Mouse (Mus musculus) G1E (cell line): ENCODE measurements around the gene Crtc1.

Source experiments
- CTCF ChIP-seq: IDR thresholded peaks from 2 replicates; pipeline ENCODE4 v1.5.1; 2012; ENCODE audit warnings: low read depth, low read length, inconsistent platforms, mixed read lengths
- GATA1 ChIP-seq: IDR thresholded peaks from 2 replicates; pipeline ENCODE4 v1.6.1; 2012; ENCODE audit warnings: borderline replicate concordance, low read length, inconsistent platforms, mixed read lengths
- TAL1 ChIP-seq: conservative IDR thresholded peaks from 2 replicates; pipeline ENCODE4 v1.6.1; 2012; ENCODE audit warnings: low read depth, low read length, inconsistent platforms, mixed read lengths

DNA sequence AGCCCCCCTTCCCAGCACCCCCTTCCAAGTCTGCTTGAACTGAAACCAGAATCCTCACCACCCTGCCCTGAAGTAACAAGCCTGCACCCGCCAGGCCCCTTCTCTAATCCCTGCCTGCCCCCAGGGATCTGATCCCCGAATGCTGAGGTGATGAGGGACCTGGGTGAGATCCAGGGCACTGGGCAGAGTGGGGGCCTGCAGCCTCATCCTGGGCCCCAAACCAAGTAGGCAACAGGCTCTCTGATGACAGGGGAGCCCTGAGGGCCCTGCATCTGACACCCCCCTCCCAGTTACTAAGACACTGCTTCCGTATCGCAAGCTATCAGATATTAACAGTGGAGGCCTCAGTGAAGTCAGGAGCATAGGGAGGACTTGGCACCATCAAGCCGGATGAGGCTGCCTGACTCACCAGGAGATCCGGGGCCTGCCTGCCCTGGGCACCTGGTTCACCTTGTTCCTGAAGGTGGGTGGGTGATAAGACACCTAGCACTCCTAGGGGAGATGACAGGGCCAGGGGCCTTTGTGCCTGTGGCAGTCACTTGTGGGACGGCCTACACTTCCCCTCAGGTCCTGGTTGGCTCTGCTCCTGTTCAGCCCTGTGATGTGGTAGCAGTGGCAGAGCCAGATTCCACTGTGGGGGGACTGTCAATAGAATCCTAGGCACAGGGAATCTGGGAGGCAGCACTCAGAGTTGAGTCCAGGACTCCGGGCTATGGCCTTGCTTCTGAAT, 44.9 kb downstream of the Crtc1 start:
- no peak for TF ChIP-seq TAL1
- no peak for TF ChIP-seq CTCF
- TF ChIP-seq GATA1: no peak
